Mouse (Mus musculus) kidney, postnatal 0 days (tissue): ENCODE data around the gene Clps. TPM values are rescaled to one million over a fixed set of nuclear protein-coding genes. Genes with fewer than 3 reads are reported as not detected.
"Not testable (repeated sequence)": the region's sequence is repeated elsewhere in the genome, so short reads cannot be mapped to it uniquely, and the experiment has no call there.

Experiments
- ATAC-seq: fragments of 200-750 bp; cut with Nextera tagmentation; replicated peaks from 2 replicates; pipeline ENCODE4 v1.8.0; 2017; ENCODE audit warnings: low read depth, moderate number of reproducible peaks, moderate TSS enrichment, moderate library complexity; ENCODE audit not compliant: low FRiP score
- DNase-seq: peaks from one replicate; pipeline ENCODE4 v3.0.0-alpha.2; 2016; ENCODE audit warnings: low spot score
- H3K27ac ChIP-seq: fragments of 300-500 bp; sonication (generic); 2 replicates; pipeline ENCODE4 v1.5.1; 2014; ENCODE audit warnings: mild to moderate bottlenecking
- H3K27me3 ChIP-seq: fragments of 300-500 bp; sonication (generic); 2 replicates; pipeline ENCODE4 v1.6.1; 2014; ENCODE audit warnings: low read length, mixed read lengths; ENCODE audit not compliant: insufficient read depth
- H3K36me3 ChIP-seq: fragments of 300-500 bp; sonication (generic); 2 replicates; pipeline ENCODE4 v1.6.1; 2014; ENCODE audit warnings: low read length, mixed read lengths; ENCODE audit not compliant: insufficient read depth
- H3K4me1 ChIP-seq: fragments of 300-500 bp; sonication (generic); replicated peaks from 2 replicates; pipeline ENCODE4 v1.6.1; 2014; ENCODE audit warnings: antibody characterized with exemption, low read length, mixed read lengths; ENCODE audit not compliant: insufficient read depth
- H3K4me2 ChIP-seq: fragments of 300-500 bp; sonication (generic); 2 replicates; pipeline ENCODE4 v1.6.1; 2014; ENCODE audit warnings: mild to moderate bottlenecking, low read length, moderate library complexity, mixed read lengths
- H3K4me3 ChIP-seq: fragments of 300-500 bp; sonication (generic); replicated peaks from 2 replicates; pipeline ENCODE4 v1.5.1; 2014; ENCODE audit warnings: low read depth, low read length
- H3K9ac ChIP-seq: fragments of 300-500 bp; sonication (generic); 2 replicates; pipeline ENCODE4 v1.6.1; 2014; ENCODE audit warnings: low read depth, low read length
- H3K9me3 ChIP-seq: fragments of 300-500 bp; sonication (generic); replicated peaks from 2 replicates; pipeline ENCODE4 v1.6.1; 2016; ENCODE audit warnings: low read length, inconsistent platforms, mixed read lengths
- CTCF ChIP-seq: IDR thresholded peaks from 2 replicates; pipeline ENCODE4 v1.5.1; 2016; ENCODE audit warnings: antibody characterized with exemption, low read depth, mild to moderate bottlenecking, moderate library complexity
- WGBS: fragments of 180-500 bp; shearing (Covaris S2); extraction: QIAGEN DNeasy Blood & Tissue Kit; methylation state at CpG from one replicate; pipeline ENCODE4 v1.1.7; 2014; 5-methylcytosine and 5-hydroxymethylcytosine counted together
- polyA plus RNA-seq: library from polyadenylated mRNA; unstranded; fragments of >200 nt; fragmentation: Nextera tagmentation; extraction: Ambion mirVana; gene quantifications from 2 replicates; pipeline ENCODE4 v1.2.1, GENCODE M21; 2015

Clps gene
- polyA plus RNA-seq, 1 experiment from 2014 or later = not detected

- H3K36me3 ChIP-seq = no peaks in the 10 kb centered on the region
- no peaks in the 10 kb centered on the region for H3K9me3 ChIP-seq
- no peak for ATAC-seq
- H3K4me1 ChIP-seq = no peaks in the 10 kb centered on the region
- H3K4me3 ChIP-seq = no peak overlapping the region
- DNase-seq = no peak
- no peak overlapping the region for H3K27ac ChIP-seq
- TF ChIP-seq CTCF = no peak
- no peak overlapping the region for H3K9ac ChIP-seq
- H3K27me3 ChIP-seq = no peaks in the 10 kb centered on the region
- H3K4me2 ChIP-seq = no peak overlapping the region
- 56% methylated on average over 7 of the region's 7 CpGs for WGBS
Measured at GRCm38 (mm10) chr17:28561613-28562012, 1.0 kb upstream of the Clps start.

GRCm38 (mm10) chr17:28557772-28558171 lies 2.8 kb downstream of the Clps start:
- no peaks in the 10 kb centered on the region for H3K4me1 ChIP-seq
- WGBS = 66% methylated on average over 6 of the region's 6 CpGs
- no peak overlapping the region for H3K4me3 ChIP-seq
- H3K9me3 ChIP-seq = no peaks in the 10 kb centered on the region
- H3K36me3 ChIP-seq = no peaks in the 10 kb centered on the region
- H3K9ac ChIP-seq = no peak overlapping the region
- ATAC-seq (no peak), DNase-seq (no peak)
- no peak overlapping the region for H3K4me2 ChIP-seq
- H3K27ac ChIP-seq = no peak overlapping the region
- TF ChIP-seq CTCF = no peak
- H3K27me3 ChIP-seq = no peaks in the 10 kb centered on the region

DNA sequence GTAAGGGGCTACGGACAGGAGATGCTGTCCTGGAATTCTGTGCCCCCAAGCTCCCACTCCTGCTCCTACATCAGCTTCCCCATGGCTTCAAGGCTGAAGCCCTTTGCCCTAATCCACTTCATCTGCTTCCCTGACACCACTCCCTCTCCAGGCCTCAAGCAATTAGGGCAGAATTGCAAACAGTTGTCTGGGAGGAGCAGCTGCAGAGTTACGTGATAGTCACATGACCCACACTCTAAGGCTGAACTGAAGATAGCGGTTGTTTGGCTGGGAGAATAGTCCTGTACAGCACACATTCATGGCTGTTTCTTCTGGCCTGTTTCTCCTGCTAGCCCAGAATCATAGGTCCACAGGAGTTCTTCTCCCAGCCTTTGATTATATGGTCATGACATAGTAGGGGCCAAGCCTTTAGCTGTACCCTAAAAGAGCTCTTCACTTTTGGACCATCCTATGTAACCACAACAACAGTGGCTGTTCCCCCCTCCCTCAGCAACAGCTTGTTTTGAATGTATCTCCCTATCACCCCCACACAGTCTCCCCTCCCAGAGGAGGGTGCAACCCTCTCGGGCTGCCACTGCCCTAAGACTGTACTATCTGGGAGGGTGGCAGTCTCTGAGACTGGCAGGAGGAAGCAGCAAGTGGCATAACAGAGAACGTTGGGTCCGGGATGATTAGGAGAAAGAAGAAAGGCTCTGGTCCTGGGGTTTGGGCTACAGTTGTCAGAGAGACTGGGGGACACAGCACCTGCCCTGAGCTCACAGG lies 3.8 kb downstream of the Clps start:
- Histone ChIP-seq H3K4me1 (no peaks in the 10 kb centered on the region), H3K9ac (no peak overlapping the region), H3K9me3 (no peaks in the 10 kb centered on the region), H3K4me3 (no peak overlapping the region), H3K4me2 (no peak overlapping the region), H3K27ac (no peak overlapping the region), H3K36me3 (no peaks in the 10 kb centered on the region), H3K27me3 (no peaks in the 10 kb centered on the region)
- TF ChIP-seq CTCF = no peak
- 57% methylated on average over 6 of the region's 6 CpGs for WGBS
- DNase-seq = no peak
- no peak for ATAC-seq

DNA sequence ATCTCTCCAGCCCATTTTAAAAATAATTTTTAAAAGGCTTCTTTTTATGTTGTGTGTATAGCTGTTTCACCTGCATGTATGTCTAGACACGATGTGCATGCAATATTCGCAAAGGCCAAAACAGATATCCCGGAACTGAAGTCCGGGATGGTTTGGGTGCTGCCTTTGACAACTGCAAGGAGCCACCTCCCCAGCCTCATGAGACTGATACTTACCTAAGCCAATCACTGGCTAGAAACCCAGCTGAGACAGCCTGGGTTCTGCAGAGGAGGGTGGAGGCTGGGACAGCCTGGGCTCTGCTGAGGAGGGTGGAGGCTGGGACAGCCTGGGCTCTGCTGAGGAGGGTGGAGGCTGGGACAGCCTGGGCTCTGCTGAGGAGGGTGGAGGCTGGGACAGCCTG lies 6.5 kb downstream of the Clps start:
- H3K4me3 ChIP-seq, H3K27ac ChIP-seq, H3K27me3 ChIP-seq, ATAC-seq, H3K4me1 ChIP-seq, H3K9ac ChIP-seq, DNase-seq, H3K9me3 ChIP-seq, H3K4me2 ChIP-seq, H3K36me3 ChIP-seq: not testable (repeated sequence)
- WGBS = 93% methylated on average over 4 of the region's 4 CpGs

GRCm38 (mm10) chr17:28553040-28553793 lies 7.3 kb downstream of the Clps start:
- no peaks in the 10 kb centered on the region for H3K9me3 ChIP-seq
- no peak overlapping the region for H3K4me3 ChIP-seq
- no peak overlapping the region for H3K27ac ChIP-seq
- H3K9ac ChIP-seq = no peak overlapping the region
- no peaks in the 10 kb centered on the region for H3K36me3 ChIP-seq
- TF ChIP-seq CTCF = peak; percentile 90
- H3K4me1 ChIP-seq = no peaks in the 10 kb centered on the region
- no peak overlapping the region for H3K4me2 ChIP-seq
- peak; percentile 50 for ATAC-seq
- 7% methylated on average over 14 of the region's 14 CpGs for WGBS
- no peaks in the 10 kb centered on the region for H3K27me3 ChIP-seq
- peak; percentile 80 for DNase-seq

GRCm38 (mm10) chr17:28549111-28549510 lies 11.5 kb downstream of the Clps start, which contains the start of gene Clpsl2:
Gene Clpsl2 (plus strand): TSS chr17:28549411.
- Histone ChIP-seq H3K27me3 (no peaks in the 10 kb centered on the region), H3K9me3 (no peaks in the 10 kb centered on the region), H3K36me3 (no peaks in the 10 kb centered on the region), H3K4me3 (no peak within 1 kb of the TSS), H3K9ac (no peak within 1 kb of the TSS), H3K27ac (no peak within 1 kb of the TSS), H3K4me2 (no peak within 1 kb of the TSS), H3K4me1 (no peaks in the 10 kb centered on the region)
- DNase-seq (no peak), ATAC-seq (no peak)
- 80% methylated on average over 14 of the region's 14 CpGs for WGBS
- no peak for TF ChIP-seq CTCF
